Mouse (Mus musculus) midbrain, embryonic 14.5 days (tissue): ENCODE measurements at regions not wholly inside any gene's neighbourhood (a gene's known extent, or its start where the extent isn't known, plus 50 kb on each side); places are given as distances from the start of the nearest gene placed in this dataset.

Experiments used
- ATAC-seq: fragments of 200-750 bp; cut with Nextera tagmentation; 2 replicates; pipeline ENCODE4 v1.8.0; 2017; ENCODE audit warnings: moderate number of reproducible peaks, moderate library complexity; ENCODE audit not compliant: low FRiP score, low TSS enrichment
- DNase-seq: peaks from one replicate; pipeline ENCODE4 v3.0.0-alpha.2; 2015
- H3K27ac ChIP-seq: fragments of 300-500 bp; sonication (generic); replicated peaks from 2 replicates; pipeline ENCODE4 v1.5.1; 2014; ENCODE audit warnings: mild to moderate bottlenecking, low read depth, low read length, moderate library complexity
- H3K27me3 ChIP-seq: fragments of 300-500 bp; sonication (generic); 2 replicates; pipeline ENCODE4 v1.6.1; 2014; ENCODE audit warnings: low read length, control low read depth, mixed read lengths; ENCODE audit not compliant: control insufficient read depth, insufficient read depth
- H3K36me3 ChIP-seq: fragments of 300-500 bp; sonication (generic); 2 replicates; pipeline ENCODE4 v1.6.1; 2014; ENCODE audit warnings: low read length, control low read depth; ENCODE audit not compliant: control insufficient read depth, insufficient read depth
- H3K4me1 ChIP-seq: fragments of 300-500 bp; sonication (generic); 2 replicates; pipeline ENCODE4 v1.6.1; 2014; ENCODE audit warnings: mild to moderate bottlenecking, antibody characterized with exemption, low read length, control low read depth; ENCODE audit not compliant: control insufficient read depth, insufficient read depth
- H3K4me2 ChIP-seq: fragments of 300-500 bp; sonication (generic); 2 replicates; pipeline ENCODE4 v1.6.1; 2014; ENCODE audit warnings: mild to moderate bottlenecking, low read length, moderate library complexity
- H3K4me3 ChIP-seq: fragments of 300-500 bp; sonication (generic); replicated peaks from 2 replicates; pipeline ENCODE4 v1.5.1; 2014; ENCODE audit warnings: low read depth, low read length
- H3K9ac ChIP-seq: fragments of 300-500 bp; sonication (generic); replicated peaks from 2 replicates; pipeline ENCODE4 v1.6.1; 2014; ENCODE audit warnings: mild to moderate bottlenecking, low read length, moderate library complexity
- H3K9me3 ChIP-seq: fragments of 300-500 bp; sonication (generic); 2 replicates; pipeline ENCODE4 v1.6.1; 2016; ENCODE audit warnings: low read length, control low read depth, mixed read lengths; ENCODE audit not compliant: control insufficient read depth
- WGBS: fragments of 180-500 bp; shearing (Covaris S2); extraction: QIAGEN DNeasy Blood & Tissue Kit; methylation state at CpG from one replicate; pipeline ENCODE4 v1.1.7; 2014; 5-methylcytosine and 5-hydroxymethylcytosine counted together

DNA sequence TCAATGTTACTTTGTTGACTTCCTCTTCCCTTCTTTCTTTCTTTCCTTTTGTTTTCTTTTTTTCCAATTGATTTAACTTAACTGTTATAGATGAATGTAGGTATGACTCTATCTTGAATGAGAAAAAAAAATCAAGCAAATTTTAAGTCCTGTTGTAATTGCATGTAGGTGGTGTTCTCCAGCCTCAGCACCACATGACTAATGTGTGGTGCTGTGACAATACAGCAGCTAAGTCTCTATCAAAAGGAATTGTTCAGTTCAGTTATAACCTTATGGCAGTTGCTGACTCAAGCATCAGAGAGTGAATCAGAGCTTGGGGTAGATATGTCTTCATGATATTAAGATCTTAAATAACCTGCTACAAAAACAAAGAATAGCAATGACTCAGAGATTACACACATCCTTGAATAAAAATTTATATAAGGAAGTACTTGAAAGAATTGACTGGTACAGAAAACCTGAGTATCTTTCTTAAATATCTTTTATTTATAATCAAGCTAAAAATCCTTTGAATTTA is 543.6 kb upstream of the Slitrk1 start:
- Histone ChIP-seq H3K4me3 (no peak overlapping the region), H3K36me3 (no peaks in the 10 kb centered on the region), H3K9me3 (no peaks in the 10 kb centered on the region), H3K4me2 (no peak overlapping the region), H3K27ac (no peak overlapping the region), H3K9ac (no peak overlapping the region), H3K27me3 (no peaks in the 10 kb centered on the region), H3K4me1 (no peaks in the 10 kb centered on the region)
- DNase-seq (no peak), ATAC-seq (no peak)

- Histone ChIP-seq H3K4me3 (no peak overlapping the region), H3K9ac (no peak overlapping the region), H3K9me3 (no peaks in the 10 kb centered on the region), H3K4me2 (no peak overlapping the region), H3K27ac (no peak overlapping the region), H3K4me1 (no peaks in the 10 kb centered on the region), H3K27me3 (no peaks in the 10 kb centered on the region), H3K36me3 (no peaks in the 10 kb centered on the region)
- no peak for ATAC-seq
- DNase-seq, result no peak
Measured at GRCm38 (mm10) chr14:109434205-109434604, 520.2 kb upstream of the Slitrk1 start.

GRCm38 (mm10) chr14:109432893-109433524 is 519.1 kb upstream of the Slitrk1 start:
- H3K9ac ChIP-seq, result no peak overlapping the region
- no peaks in the 10 kb centered on the region for H3K27me3 ChIP-seq
- no peaks in the 10 kb centered on the region for H3K36me3 ChIP-seq
- DNase-seq, result peak; percentile 2
- no peaks in the 10 kb centered on the region for H3K9me3 ChIP-seq
- WGBS, result 56% methylated on average over 3 of the region's 3 CpGs
- no peak overlapping the region for H3K4me2 ChIP-seq
- no peak overlapping the region for H3K27ac ChIP-seq
- no peak overlapping the region for H3K4me3 ChIP-seq
- ATAC-seq, result no peak
- H3K4me1 ChIP-seq, result no peaks in the 10 kb centered on the region
